Mouse (Mus musculus) liver, adult 2 months (tissue): Measurements from ENCODE around the gene Pabpn1.

Experiments
- CTCF ChIP-seq: fragments of 200-500 bp; IDR thresholded peaks from 2 replicates; pipeline ENCODE4 v1.5.1; 2011; ENCODE audit warnings: low read depth, low read length, control low read depth
- POLR2A ChIP-seq: fragments of 200-500 bp; IDR thresholded peaks from 2 replicates; pipeline ENCODE4 v1.6.1; 2011; ENCODE audit warnings: low read length, control low read depth; ENCODE audit not compliant: insufficient read depth; ENCODE audit errors: extremely low read depth

GRCm38 (mm10) chr14:54860511-54860910 is 31.8 kb upstream of the Pabpn1 start:
- TF ChIP-seq CTCF (peak; percentile 76), POLR2A (no peak)
